Mouse (Mus musculus): ENCODE data around the gene Hspa12a.

Hspa12a gene

DNA sequence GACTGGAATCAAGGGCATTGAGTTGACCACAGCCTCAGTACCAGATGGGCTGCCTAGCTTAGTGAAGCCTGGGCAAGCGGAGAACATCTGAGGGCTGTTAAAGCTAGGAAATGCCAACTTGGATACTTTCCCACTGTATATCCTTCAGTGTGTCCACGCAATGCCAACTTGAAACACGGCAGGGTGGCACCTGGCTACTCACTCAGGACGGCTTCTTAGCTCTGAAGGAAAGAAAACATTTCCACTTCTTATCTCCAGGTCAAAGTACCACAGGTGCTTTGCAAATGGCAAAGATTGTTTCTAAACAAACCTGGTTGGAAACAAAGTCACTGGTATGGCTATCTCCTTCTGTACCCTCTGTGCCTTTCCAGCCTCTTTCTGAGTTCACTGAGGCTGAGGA is 184.6 kb downstream of the Hspa12a start:
- DNase-seq (ENCODE audit: low read depth, low spot score), result no peak

DNA sequence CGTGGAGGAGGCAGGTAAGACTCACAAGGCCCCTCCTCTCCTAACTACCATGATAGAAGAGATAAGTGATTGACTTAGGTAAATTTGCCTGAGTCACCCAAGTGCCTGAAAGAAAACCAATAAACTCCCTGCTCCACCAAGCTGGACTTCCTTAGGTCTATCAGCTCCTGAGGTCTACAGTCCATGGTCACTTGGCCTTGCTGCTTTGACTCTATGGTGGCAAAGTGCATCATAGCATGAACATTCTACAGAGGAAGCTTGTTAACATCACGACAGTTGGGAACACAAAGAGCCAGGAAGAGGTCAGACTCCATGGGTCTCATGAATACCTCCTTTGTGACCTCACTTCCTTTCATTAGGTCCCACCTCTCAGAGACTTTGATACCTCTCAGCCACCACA is 191.9 kb downstream of the Hspa12a start:
- DNase-seq (ENCODE audit: low read depth, low spot score), result no peak

DNA sequence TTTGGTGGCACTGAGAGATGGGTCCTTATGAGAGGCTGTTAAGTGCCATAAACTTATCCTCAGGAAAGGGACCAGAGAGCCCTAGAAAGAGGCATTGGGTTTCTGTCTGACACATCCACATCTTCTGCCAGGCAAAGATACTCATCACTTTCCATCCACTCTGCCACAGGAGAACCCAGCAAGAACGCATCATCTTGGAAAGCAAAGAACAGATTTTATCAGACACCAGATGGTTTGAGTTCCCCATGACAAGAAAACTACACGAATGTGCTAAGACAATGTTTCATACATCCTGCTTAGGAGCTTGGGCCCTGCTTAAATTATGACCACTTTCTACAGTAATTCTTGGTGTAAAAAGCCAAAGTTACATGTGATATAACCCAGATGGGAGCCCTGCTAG is 192.6 kb downstream of the Hspa12a start:
- DNase-seq (ENCODE audit: low read depth, low spot score), result peak; percentile 60

DNA sequence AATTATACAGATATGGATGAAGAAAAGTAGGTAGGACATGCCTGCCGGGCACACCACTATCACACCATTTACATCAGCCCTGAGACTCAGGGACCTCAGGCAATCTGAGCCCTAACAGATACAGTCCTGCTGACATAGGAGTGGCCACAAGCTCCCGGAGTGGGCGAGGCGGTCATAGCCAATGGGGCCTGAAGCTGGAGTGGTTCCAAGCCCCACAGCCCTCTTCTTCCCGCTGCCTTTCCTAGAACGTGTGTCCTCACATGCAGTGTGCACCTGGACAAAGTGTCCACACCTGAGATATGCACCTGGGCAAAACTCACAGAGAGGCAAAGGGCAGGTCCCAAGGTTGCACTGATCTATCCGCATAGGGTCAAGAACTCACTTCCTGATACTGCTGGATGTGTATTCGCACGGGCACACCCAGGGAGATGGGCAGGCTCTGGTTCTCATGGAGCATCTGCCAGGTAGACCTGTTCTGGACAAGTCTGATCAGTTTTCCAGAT is 195.9 kb downstream of the Hspa12a start:
- no peak for DNase-seq (ENCODE audit: low read depth, low spot score)
